8 mouse cellular contexts compared by ENCODE assay signal in genomic region chr15:77856541-77856940, GRCm38 (mm10). TPM values are rescaled to one million over a fixed set of nuclear protein-coding genes. Genes with fewer than 3 reads are reported as not detected.
DNase-seq lines count a peak whose midpoint lies in the region; ATAC-seq lines count a peak whose summit lies in the region.

No protein-coding gene starts in this region.

- ATAC-seq in liver, embryonic 11.5 days (replicated peaks; ENCODE audit: low FRiP score) = no peak
- no peak for ATAC-seq in liver, embryonic 12.5 days
- ATAC-seq in heart, embryonic 15.5 days (replicated peaks; ENCODE audit: insufficient number of reproducible peaks, insufficient read depth, low FRiP score, low read depth) = 0 out of 2 replicates have a peak, but pooled peaks have one; percentile 33
- peak; percentile 3; the same call in 1 of the 2 replicates for ATAC-seq in stomach, embryonic 16.5 days (ENCODE audit: insufficient read depth, low FRiP score)
- ATAC-seq in erythroid progenitor cell, adult 5-6 weeks (replicated peaks; ENCODE audit: low FRiP score, poor library complexity, severe bottlenecking) = no peak

- no peaks in the 10 kb centered on the region for H3K9me3 ChIP-seq in liver, embryonic 11.5 days (ENCODE audit: control insufficient read depth, low read length)
- no peaks in the 10 kb centered on the region for H3K9me3 ChIP-seq in liver, embryonic 12.5 days (replicated peaks)
- H3K9me3 ChIP-seq in heart, embryonic 15.5 days (replicated peaks) = no peaks in the 10 kb centered on the region
- no peaks in the 10 kb centered on the region for H3K9me3 ChIP-seq in stomach, embryonic 16.5 days (replicated peaks; ENCODE audit: control insufficient read depth, low read length)

- DNase-seq in liver, embryonic 11.5 days (ENCODE audit: low spot score) = no peak
- peak; percentile 73 to 79 for DNase-seq in kidney, postnatal 4 days
- DNase-seq in frontal cortex, adult 2 months (ENCODE audit: extremely low spot score in 1 of 2, low spot score in 1 of 2) = no peak
- no peak for DNase-seq in embryo, embryonic 10 days (ENCODE audit: low spot score)

- no peak overlapping the region for H3K4me3 ChIP-seq in liver, embryonic 11.5 days (ENCODE audit: low read depth, low read length)
- H3K4me3 ChIP-seq in liver, embryonic 12.5 days = no peak overlapping the region
- H3K4me3 ChIP-seq in heart, embryonic 15.5 days = no peak overlapping the region
- no peak overlapping the region for H3K4me3 ChIP-seq in stomach, embryonic 16.5 days (replicated peaks; ENCODE audit: low read length)

- peaks cover 16% of the 10 kb centered on the region for H3K4me1 ChIP-seq in liver, embryonic 11.5 days (replicated peaks; ENCODE audit: control insufficient read depth, insufficient read depth, low read length)
- H3K4me1 ChIP-seq in liver, embryonic 12.5 days = peaks cover 40% of the 10 kb centered on the region
- H3K4me1 ChIP-seq in heart, embryonic 15.5 days (replicated peaks) = peaks cover 27% of the 10 kb centered on the region
- peaks cover 22% of the 10 kb centered on the region for H3K4me1 ChIP-seq in stomach, embryonic 16.5 days (ENCODE audit: control insufficient read depth, insufficient read depth, low read length)

- H3K4me2 ChIP-seq in liver, embryonic 11.5 days = no peak overlapping the region
- H3K4me2 ChIP-seq in liver, embryonic 12.5 days = no peak overlapping the region
- no peak overlapping the region; the same call in 1 of the 2 replicates for H3K4me2 ChIP-seq in heart, embryonic 15.5 days
- H3K4me2 ChIP-seq in stomach, embryonic 16.5 days (ENCODE audit: low read depth, low read length) = no peak overlapping the region

- H3K36me3 ChIP-seq in liver, embryonic 11.5 days (ENCODE audit: control insufficient read depth, insufficient read depth, low read length) = no peaks in the 10 kb centered on the region
- no peaks in the 10 kb centered on the region for H3K36me3 ChIP-seq in liver, embryonic 12.5 days
- no peaks in the 10 kb centered on the region for H3K36me3 ChIP-seq in heart, embryonic 15.5 days
- H3K36me3 ChIP-seq in stomach, embryonic 16.5 days (ENCODE audit: control insufficient read depth, insufficient read depth, low read length) = no peaks in the 10 kb centered on the region

- no peaks in the 10 kb centered on the region for H3K27me3 ChIP-seq in liver, embryonic 11.5 days (replicated peaks; ENCODE audit: control insufficient read depth, insufficient read depth, low read length)
- H3K27me3 ChIP-seq in liver, embryonic 12.5 days (replicated peaks) = no peaks in the 10 kb centered on the region
- H3K27me3 ChIP-seq in heart, embryonic 15.5 days = no peaks in the 10 kb centered on the region
- no peaks in the 10 kb centered on the region for H3K27me3 ChIP-seq in stomach, embryonic 16.5 days (ENCODE audit: control insufficient read depth, insufficient read depth, low read length)

- H3K27ac ChIP-seq in liver, embryonic 11.5 days (ENCODE audit: low read depth, low read length) = peak overlapping the region; percentile 19; the same call in 1 of the 2 replicates
- no peak overlapping the region; the same call in 1 of the 2 replicates for H3K27ac ChIP-seq in liver, embryonic 12.5 days
- peak overlapping the region; percentile 70 for H3K27ac ChIP-seq in heart, embryonic 15.5 days
- H3K27ac ChIP-seq in stomach, embryonic 16.5 days (ENCODE audit: low read length) = peak overlapping the region; percentile 15; the same call in 1 of the 2 replicates

- 53% methylated on average over 5 of the region's 5 CpGs for WGBS in liver, embryonic 11.5 days
- 38% methylated on average over 5 of the region's 5 CpGs for WGBS in liver, embryonic 12.5 days (ENCODE audit: insufficient replicate concordance)
- 15% methylated on average over 5 of the region's 5 CpGs for WGBS in heart, embryonic 15.5 days
- 31% methylated on average over 5 of the region's 5 CpGs for WGBS in stomach, embryonic 16.5 days

- H3K9ac ChIP-seq in liver, embryonic 11.5 days (ENCODE audit: low read depth, low read length) = no peak overlapping the region
- H3K9ac ChIP-seq in liver, embryonic 12.5 days = no peak overlapping the region
- H3K9ac ChIP-seq in heart, embryonic 15.5 days = no peak overlapping the region
- peak overlapping the region; percentile 21; the same call in 1 of the 2 replicates for H3K9ac ChIP-seq in stomach, embryonic 16.5 days (ENCODE audit: low read length)

RNA-seq across cellular contexts. Expression of gene Myh9, which starts 14.6 kb away (rescaled TPM):
- 49.8 and 53.0 TPM in 2 replicates for polyA plus RNA-seq in liver, embryonic 11.5 days (2014; fragmentation: Nextera tagmentation; extraction: Ambion mirVana)
- 32.5 and 34.2 TPM in 2 replicates for polyA plus RNA-seq in liver, embryonic 12.5 days (2016; fragmentation: Nextera tagmentation; extraction: Ambion mirVana)
- polyA plus RNA-seq in heart, embryonic 15.5 days (2015; fragmentation: Nextera tagmentation; extraction: Ambion mirVana) = 25.2 and 33.7 TPM in 2 replicates
- 54.5 and 63.5 TPM in 2 replicates for polyA plus RNA-seq in stomach, embryonic 16.5 days (2015; fragmentation: Nextera tagmentation; extraction: Ambion mirVana)
- total RNA-seq in erythroid progenitor cell, adult 5-6 weeks (2015; ENCODE audit: low replicate concordance) = 104 and 105 TPM in 2 replicates
- total RNA-seq in erythroid progenitor cell, adult 5-6 weeks (2017; ENCODE audit: low replicate concordance) = 198 and 213 TPM in 2 replicates
- 34.4 and 38.7 TPM in 2 replicates for polyA plus RNA-seq in frontal cortex, adult 2 months (2012; rRNA removed)

Comparison
In these comparisons a context has a peak if more than half of its experiments do, and no peak if none do; other contexts are left out.
1. ATAC-seq: peak in heart, embryonic 15.5 days (single experiment) and stomach, embryonic 16.5 days (single experiment); none in liver, embryonic 11.5 days (single experiment), liver, embryonic 12.5 days (single experiment) and erythroid progenitor cell, adult 5-6 weeks (single experiment).
2. DNase-seq: peak in kidney, postnatal 4 days (2 of 2); none in liver, embryonic 11.5 days (single experiment), frontal cortex, adult 2 months (0 of 2) and embryo, embryonic 10 days (single experiment).